Mouse (Mus musculus): ENCODE data around the gene Fbp1.
A peak's percentile ranks its signal among the peaks of the same experiment; 100 is the strongest.
"Not testable (repeated sequence)": the region's sequence is repeated elsewhere in the genome, so short reads cannot be mapped to it uniquely, and the experiment has no call there.

Fbp1 gene

GRCm38 (mm10) chr13:62883925-62884324, 4.2 kb downstream of the Fbp1 start:
- DNase-seq (ENCODE audit: low read depth, low spot score), result no peak

GRCm38 (mm10) chr13:62883436-62883835, 4.6 kb downstream of the Fbp1 start:
- no peak for DNase-seq (ENCODE audit: low read depth, low spot score)

GRCm38 (mm10) chr13:62882856-62883255, 5.2 kb downstream of the Fbp1 start:
- no peak for DNase-seq (ENCODE audit: low read depth, low spot score)

- no peak for DNase-seq (ENCODE audit: low read depth, low spot score)
Measured at GRCm38 (mm10) chr13:62881336-62881735, 6.7 kb downstream of the Fbp1 start.

- no peak for DNase-seq (ENCODE audit: low read depth, low spot score)
Measured at GRCm38 (mm10) chr13:62879831-62880615, 8.1 kb downstream of the Fbp1 start.

GRCm38 (mm10) chr13:62879411-62879810, 8.7 kb downstream of the Fbp1 start:
- no peak for DNase-seq (ENCODE audit: low read depth, low spot score)

GRCm38 (mm10) chr13:62877247-62877646, 10.8 kb downstream of the Fbp1 start:
- DNase-seq (ENCODE audit: low read depth, low spot score), result no peak

GRCm38 (mm10) chr13:62876111-62876510, 12.0 kb downstream of the Fbp1 start:
- DNase-seq (ENCODE audit: low read depth, low spot score), result no peak

GRCm38 (mm10) chr13:62872252-62872651, 15.8 kb downstream of the Fbp1 start:
- DNase-seq (ENCODE audit: low read depth, low spot score), result no peak

- no peak for DNase-seq (ENCODE audit: low read depth, low spot score)
Measured at GRCm38 (mm10) chr13:62870605-62871004, 17.5 kb downstream of the Fbp1 start.

GRCm38 (mm10) chr13:62866817-62867216, 21.3 kb downstream of the Fbp1 start:
- no peak for DNase-seq (ENCODE audit: low read depth, low spot score)

- peak; percentile 63 for DNase-seq (ENCODE audit: low read depth, low spot score)
Measured at GRCm38 (mm10) chr13:62865651-62866315, 22.3 kb downstream of the Fbp1 start.

- DNase-seq (ENCODE audit: low read depth, low spot score), result no peak
Measured at GRCm38 (mm10) chr13:62863771-62864170, 24.3 kb downstream of the Fbp1 start.

- no peak for DNase-seq (ENCODE audit: low read depth, low spot score)
Measured at GRCm38 (mm10) chr13:62862875-62863274, 25.2 kb downstream of the Fbp1 start.

- DNase-seq (ENCODE audit: low read depth, low spot score), result no peak
Measured at GRCm38 (mm10) chr13:62860068-62860467, 28.0 kb downstream of the Fbp1 start.

- DNase-seq (ENCODE audit: low read depth, low spot score), result not testable (repeated sequence)
Measured at GRCm38 (mm10) chr13:62859251-62859650, 28.8 kb downstream of the Fbp1 start.

- no peak for DNase-seq (ENCODE audit: low read depth, low spot score)
Measured at GRCm38 (mm10) chr13:62857941-62858915, 29.9 kb downstream of the Fbp1 start, which contains the start of gene Fbp2. Fbp2 (minus strand) TSS chr13:62858422.

GRCm38 (mm10) chr13:62856850-62857249, 31.2 kb downstream of the Fbp1 start:
- DNase-seq (ENCODE audit: low read depth, low spot score), result no peak

- DNase-seq (ENCODE audit: low read depth, low spot score), result peak; percentile 93
Measured at GRCm38 (mm10) chr13:62856305-62856675, 31.8 kb downstream of the Fbp1 start.

GRCm38 (mm10) chr13:62855396-62856304, 32.4 kb downstream of the Fbp1 start:
- no peak for DNase-seq (ENCODE audit: low read depth, low spot score)

- peak; percentile 70 for DNase-seq (ENCODE audit: low read depth, low spot score)
Measured at GRCm38 (mm10) chr13:62854666-62855065, 33.4 kb downstream of the Fbp1 start.

All from mesoderm, embryonic 11.5 days (tissue).